Mouse (Mus musculus): ENCODE measurements around the gene Wdr66. TPM values are rescaled to one million over a fixed set of nuclear protein-coding genes. Genes with fewer than 3 reads are reported as not detected.
"Not testable (repeated sequence)": the region's sequence is repeated elsewhere in the genome, so short reads cannot be mapped to it uniquely, and the experiment has no call there.

The Wdr66 gene
- polyA plus RNA-seq (2014; fragmentation: Nextera tagmentation; extraction: Ambion mirVana): 11.9 and 13.8 TPM in 2 replicates

GRCm38 (mm10) chr5:123251834-123252233 lies at the start of gene Wdr66:
Gene Wdr66 (plus strand): TSS chr5:123252102.
- Histone ChIP-seq H3K4me3 (ENCODE audit: low read depth, low read length) (no peak within 1 kb of the TSS), H3K36me3 (ENCODE audit: control insufficient read depth, insufficient read depth, low read length) (peaks cover 2% of the 10 kb centered on the region; the same call in 1 of the 2 replicates), H3K9ac (ENCODE audit: low read length) (no peak within 1 kb of the TSS), H3K9me3 (ENCODE audit: control insufficient read depth, low read length) (no peaks in the 10 kb centered on the region), H3K27me3 (ENCODE audit: control insufficient read depth, insufficient read depth, low read length) (no peaks in the 10 kb centered on the region), H3K4me1 (ENCODE audit: control insufficient read depth, insufficient read depth, low read length) (no peaks in the 10 kb centered on the region), H3K27ac (ENCODE audit: low read depth, low read length) (no peak within 1 kb of the TSS), H3K4me2 (ENCODE audit: low read depth) (no peak within 1 kb of the TSS)
- 3% methylated on average over 18 of the region's 18 CpGs for WGBS
- DNase-seq (ENCODE audit: low spot score) (peak; percentile 93), ATAC-seq (ENCODE audit: insufficient read depth, low FRiP score, low TSS enrichment) (peak; percentile 85)

GRCm38 (mm10) chr5:123202771-123203170 lies 49.1 kb upstream of the Wdr66 start:
- not testable (repeated sequence) for H3K9me3 ChIP-seq (ENCODE audit: control insufficient read depth, low read length); H3K27ac ChIP-seq (ENCODE audit: low read depth, low read length); H3K4me1 ChIP-seq (ENCODE audit: control insufficient read depth, insufficient read depth, low read length); H3K27me3 ChIP-seq (ENCODE audit: control insufficient read depth, insufficient read depth, low read length); H3K4me3 ChIP-seq (ENCODE audit: low read depth, low read length); H3K36me3 ChIP-seq (ENCODE audit: control insufficient read depth, insufficient read depth, low read length); ATAC-seq (ENCODE audit: insufficient read depth, low FRiP score, low TSS enrichment); DNase-seq (ENCODE audit: low spot score); H3K4me2 ChIP-seq (ENCODE audit: low read depth); H3K9ac ChIP-seq (ENCODE audit: low read length)
- 51% methylated on average over 4 of the region's 4 CpGs for WGBS

DNA sequence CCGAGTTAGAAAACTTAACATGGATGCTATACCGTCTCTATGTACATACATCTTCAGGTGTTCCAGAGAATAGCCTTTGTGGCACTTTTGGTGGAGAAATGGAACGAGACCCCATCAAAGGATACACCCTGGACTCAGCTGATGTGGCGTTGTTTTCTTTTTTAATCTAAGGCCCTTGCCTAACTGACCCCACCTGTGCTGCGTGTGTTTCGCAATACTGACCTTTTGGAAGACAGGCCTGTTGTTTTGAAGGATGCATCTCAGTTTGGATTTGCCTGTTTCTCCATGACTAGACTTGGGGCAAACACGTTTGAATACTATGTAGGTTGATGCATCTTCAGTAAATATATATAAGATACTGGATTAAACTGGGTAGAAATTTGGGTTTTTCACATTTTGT lies 48.3 kb upstream of the Wdr66 start:
- H3K27ac ChIP-seq (ENCODE audit: low read depth, low read length); H3K27me3 ChIP-seq (ENCODE audit: control insufficient read depth, insufficient read depth, low read length); ATAC-seq (ENCODE audit: insufficient read depth, low FRiP score, low TSS enrichment); H3K4me2 ChIP-seq (ENCODE audit: low read depth); H3K9me3 ChIP-seq (ENCODE audit: control insufficient read depth, low read length); H3K4me3 ChIP-seq (ENCODE audit: low read depth, low read length); H3K9ac ChIP-seq (ENCODE audit: low read length); H3K36me3 ChIP-seq (ENCODE audit: control insufficient read depth, insufficient read depth, low read length); H3K4me1 ChIP-seq (ENCODE audit: control insufficient read depth, insufficient read depth, low read length); DNase-seq (ENCODE audit: low spot score): not testable (repeated sequence)
- WGBS: 85% methylated on average over 7 of the region's 7 CpGs

DNA sequence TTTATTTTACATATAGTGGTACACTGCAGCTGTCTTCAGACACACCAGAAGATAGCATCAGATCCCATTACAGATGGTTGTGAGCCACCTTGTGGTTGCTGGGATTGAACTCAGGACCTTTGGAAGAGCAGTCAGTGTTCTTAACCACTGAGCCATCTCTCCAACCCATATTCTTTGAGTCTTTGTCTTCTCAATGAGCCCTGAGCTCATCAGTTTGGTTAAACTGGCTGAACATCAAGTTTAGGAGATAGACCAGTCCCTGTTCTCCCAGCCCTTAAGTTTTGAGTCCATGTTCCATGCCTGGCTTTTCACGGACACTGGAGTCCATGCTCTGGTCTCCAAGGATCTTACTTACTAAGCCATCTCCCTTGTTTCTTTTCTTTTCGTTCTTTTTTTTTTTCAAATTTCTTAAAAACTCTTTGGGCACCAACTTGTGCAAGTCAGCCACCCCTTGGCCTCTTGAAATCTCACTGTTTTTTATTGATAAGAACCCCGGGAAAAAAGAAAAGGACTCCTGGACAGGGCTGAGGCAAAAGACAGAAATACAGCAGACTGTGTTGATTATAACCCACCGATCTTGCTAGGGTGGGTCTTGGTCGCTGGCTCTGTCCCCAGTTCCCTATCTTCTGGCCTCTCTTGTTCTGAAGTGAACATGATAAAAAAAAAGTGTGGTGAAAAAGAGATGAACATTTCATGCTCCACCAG lies 29.4 kb upstream of the Wdr66 start:
- not testable (repeated sequence) for H3K4me1 ChIP-seq (ENCODE audit: control insufficient read depth, insufficient read depth, low read length); H3K9me3 ChIP-seq (ENCODE audit: control insufficient read depth, low read length); DNase-seq (ENCODE audit: low spot score); H3K4me3 ChIP-seq (ENCODE audit: low read depth, low read length); ATAC-seq (ENCODE audit: insufficient read depth, low FRiP score, low TSS enrichment); H3K9ac ChIP-seq (ENCODE audit: low read length); H3K27me3 ChIP-seq (ENCODE audit: control insufficient read depth, insufficient read depth, low read length); H3K36me3 ChIP-seq (ENCODE audit: control insufficient read depth, insufficient read depth, low read length); H3K27ac ChIP-seq (ENCODE audit: low read depth, low read length); H3K4me2 ChIP-seq (ENCODE audit: low read depth)
- 87% methylated on average over 3 of the region's 5 CpGs for WGBS

DNA sequence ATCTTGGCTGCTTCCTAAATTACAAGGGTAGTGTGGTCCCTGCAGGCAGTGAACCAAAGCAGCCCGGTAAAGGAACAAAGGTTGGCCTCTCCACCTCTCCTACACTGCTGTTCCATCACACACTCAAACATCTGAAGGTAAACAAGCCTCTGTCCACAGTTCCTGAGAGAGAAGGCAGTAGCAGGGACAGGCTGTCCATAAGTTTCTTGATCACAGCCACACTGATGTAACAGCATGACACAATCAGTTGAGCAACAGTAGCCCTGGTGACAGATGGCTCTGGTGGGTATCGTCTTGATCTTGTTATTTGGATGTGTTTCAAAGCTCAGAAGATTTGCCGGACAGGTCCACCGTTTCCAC lies 28.9 kb upstream of the Wdr66 start:
- H3K4me1 ChIP-seq (ENCODE audit: control insufficient read depth, insufficient read depth, low read length): no peaks in the 10 kb centered on the region
- no peak for ATAC-seq (ENCODE audit: insufficient read depth, low FRiP score, low TSS enrichment)
- no peaks in the 10 kb centered on the region for H3K9me3 ChIP-seq (ENCODE audit: control insufficient read depth, low read length)
- no peak overlapping the region for H3K4me3 ChIP-seq (ENCODE audit: low read depth, low read length)
- no peak for DNase-seq (ENCODE audit: low spot score)
- WGBS: 82% methylated on average over 4 of the region's 4 CpGs
- no peaks in the 10 kb centered on the region for H3K36me3 ChIP-seq (ENCODE audit: control insufficient read depth, insufficient read depth, low read length)
- H3K27me3 ChIP-seq (ENCODE audit: control insufficient read depth, insufficient read depth, low read length): no peaks in the 10 kb centered on the region
- no peak overlapping the region for H3K27ac ChIP-seq (ENCODE audit: low read depth, low read length)
- no peak overlapping the region for H3K4me2 ChIP-seq (ENCODE audit: low read depth)
- no peak overlapping the region for H3K9ac ChIP-seq (ENCODE audit: low read length)

GRCm38 (mm10) chr5:123223861-123224260 lies 28.0 kb upstream of the Wdr66 start:
- H3K4me3 ChIP-seq (ENCODE audit: low read depth, low read length); H3K4me1 ChIP-seq (ENCODE audit: control insufficient read depth, insufficient read depth, low read length); H3K27ac ChIP-seq (ENCODE audit: low read depth, low read length); DNase-seq (ENCODE audit: low spot score); ATAC-seq (ENCODE audit: insufficient read depth, low FRiP score, low TSS enrichment); H3K36me3 ChIP-seq (ENCODE audit: control insufficient read depth, insufficient read depth, low read length); H3K9ac ChIP-seq (ENCODE audit: low read length); H3K27me3 ChIP-seq (ENCODE audit: control insufficient read depth, insufficient read depth, low read length); H3K4me2 ChIP-seq (ENCODE audit: low read depth); H3K9me3 ChIP-seq (ENCODE audit: control insufficient read depth, low read length): not testable (repeated sequence)
- WGBS: 67% methylated on average over 5 of the region's 6 CpGs

DNA sequence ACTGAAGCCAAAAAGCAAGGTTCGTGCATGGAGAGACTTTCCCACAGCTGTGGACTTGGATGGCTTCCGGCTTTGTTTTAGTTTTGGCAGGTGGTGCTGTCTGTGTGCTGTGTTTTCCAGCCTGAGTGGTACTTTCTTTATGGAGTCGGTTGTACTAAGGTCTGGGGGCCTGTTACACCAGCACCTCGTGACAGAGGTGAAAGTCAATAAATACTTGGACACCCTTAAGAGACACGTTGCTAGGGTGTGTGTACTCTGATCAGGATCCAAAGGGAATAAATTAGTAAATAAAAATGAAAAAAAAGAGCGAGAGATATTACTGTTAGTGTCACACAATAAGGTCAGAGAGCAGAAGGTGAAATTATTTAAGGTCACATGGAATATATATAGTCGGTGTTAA lies 25.1 kb upstream of the Wdr66 start:
- Histone ChIP-seq H3K9ac (ENCODE audit: low read length) (no peak overlapping the region), H3K9me3 (ENCODE audit: control insufficient read depth, low read length) (no peaks in the 10 kb centered on the region), H3K27me3 (ENCODE audit: control insufficient read depth, insufficient read depth, low read length) (no peaks in the 10 kb centered on the region), H3K4me3 (ENCODE audit: low read depth, low read length) (no peak overlapping the region), H3K4me1 (ENCODE audit: control insufficient read depth, insufficient read depth, low read length) (peaks cover 4% of the 10 kb centered on the region; the same call in 1 of the 2 replicates), H3K4me2 (ENCODE audit: low read depth) (no peak overlapping the region), H3K36me3 (ENCODE audit: control insufficient read depth, insufficient read depth, low read length) (no peaks in the 10 kb centered on the region), H3K27ac (ENCODE audit: low read depth, low read length) (no peak overlapping the region)
- ATAC-seq (ENCODE audit: insufficient read depth, low FRiP score, low TSS enrichment) (no peak), DNase-seq (ENCODE audit: low spot score) (no peak)
- 91% methylated on average over 7 of the region's 7 CpGs for WGBS

- WGBS: 3% methylated on average over 42 of the region's 42 CpGs
- H3K27ac ChIP-seq (ENCODE audit: low read depth, low read length): no peak overlapping the region
- peak overlapping the region; percentile 86 for H3K9ac ChIP-seq (ENCODE audit: low read length)
- peak overlapping the region; percentile 75 for H3K4me3 ChIP-seq (ENCODE audit: low read depth, low read length)
- H3K27me3 ChIP-seq (ENCODE audit: control insufficient read depth, insufficient read depth, low read length): no peaks in the 10 kb centered on the region
- no peaks in the 10 kb centered on the region for H3K9me3 ChIP-seq (ENCODE audit: control insufficient read depth, low read length)
- H3K4me1 ChIP-seq (ENCODE audit: control insufficient read depth, insufficient read depth, low read length): peaks cover 4% of the 10 kb centered on the region; the same call in 1 of the 2 replicates
- peak; percentile 48 for ATAC-seq (ENCODE audit: insufficient read depth, low FRiP score, low TSS enrichment)
- H3K4me2 ChIP-seq (ENCODE audit: low read depth): peak overlapping the region; percentile 67
- peak; percentile 94 for DNase-seq (ENCODE audit: low spot score)
- H3K36me3 ChIP-seq (ENCODE audit: control insufficient read depth, insufficient read depth, low read length): no peaks in the 10 kb centered on the region
Measured at GRCm38 (mm10) chr5:123227762-123228523, 24.0 kb upstream of the Wdr66 start.

DNA sequence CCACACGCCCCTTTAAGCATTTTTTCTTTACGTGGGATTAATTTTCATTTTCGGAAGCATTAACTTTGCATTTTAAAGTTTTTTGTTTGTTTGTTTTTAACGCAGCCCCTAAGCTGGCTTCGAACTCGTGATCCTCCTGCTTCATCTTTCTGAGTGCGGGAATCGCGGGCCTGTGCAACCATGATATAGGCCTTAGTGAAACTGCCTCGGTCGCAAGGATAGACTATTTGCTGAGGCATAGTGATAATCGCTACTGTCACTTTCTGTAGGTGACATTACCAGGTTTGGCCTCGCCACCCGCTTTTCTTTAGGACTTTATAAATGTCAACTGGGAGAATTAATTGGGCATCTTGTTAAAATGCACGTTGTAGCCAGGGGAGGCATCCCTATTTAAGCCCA lies 23.4 kb upstream of the Wdr66 start:
- Histone ChIP-seq H3K27me3 (ENCODE audit: control insufficient read depth, insufficient read depth, low read length) (no peaks in the 10 kb centered on the region), H3K9ac (ENCODE audit: low read length) (peak overlapping the region; percentile 86), H3K9me3 (ENCODE audit: control insufficient read depth, low read length) (no peaks in the 10 kb centered on the region), H3K27ac (ENCODE audit: low read depth, low read length) (no peak overlapping the region), H3K36me3 (ENCODE audit: control insufficient read depth, insufficient read depth, low read length) (no peaks in the 10 kb centered on the region), H3K4me3 (ENCODE audit: low read depth, low read length) (peak overlapping the region; percentile 75), H3K4me2 (ENCODE audit: low read depth) (peak overlapping the region; percentile 67), H3K4me1 (ENCODE audit: control insufficient read depth, insufficient read depth, low read length) (peaks cover 4% of the 10 kb centered on the region; the same call in 1 of the 2 replicates)
- no peak for DNase-seq (ENCODE audit: low spot score)
- ATAC-seq (ENCODE audit: insufficient read depth, low FRiP score, low TSS enrichment): no peak
- 9% methylated on average over 15 of the region's 15 CpGs for WGBS

All from neural tube, embryonic 11.5 days (tissue).